ENCODE assay signal across 8 mouse cellular contexts in the genomic region with DNA sequence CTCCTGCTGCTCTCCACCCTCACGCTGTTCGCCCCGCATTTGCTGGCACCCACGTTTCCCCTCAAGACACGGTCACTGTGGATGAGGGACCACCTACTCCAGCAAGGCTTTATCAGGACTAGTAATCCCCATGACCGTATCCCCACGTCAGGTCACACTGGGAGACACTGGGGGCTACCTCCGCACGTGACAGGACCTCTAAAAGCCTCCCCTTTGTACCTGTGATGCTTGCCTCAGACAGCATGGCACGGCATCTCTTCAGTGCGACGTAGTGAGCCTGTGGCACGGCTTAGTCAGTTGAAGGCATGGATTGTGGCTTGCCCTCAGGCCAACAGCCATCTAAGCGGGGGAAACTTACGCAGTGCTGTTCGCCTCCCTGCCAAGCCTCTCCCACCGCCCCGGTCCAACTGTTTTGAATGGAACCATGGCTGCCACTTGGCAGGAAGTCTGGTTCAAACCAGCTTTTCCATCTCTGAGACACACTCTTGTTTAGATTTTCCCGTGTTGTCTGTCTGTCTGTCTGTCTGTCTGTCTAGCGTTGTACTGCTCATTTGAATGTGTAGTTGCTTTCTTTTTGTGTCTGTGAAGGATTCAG.
A peak's percentile ranks its signal among the peaks of the same experiment; 100 is the strongest.
DNase-seq lines count a peak whose midpoint lies in the region; ATAC-seq and TF ChIP-seq lines count a peak whose summit lies in the region.

No protein-coding gene starts in this region.

- peak; percentile 40 to 50 for DNase-seq in cerebellum, postnatal 14 days
- DNase-seq in cerebellum, adult 9-11 months, result no peak
- DNase-seq in liver, adult 2 months (ENCODE audit: extremely low read depth, low read depth, low spot score), result no peak
- DNase-seq in liver, postnatal 0 days, result no peak
- no peak for DNase-seq in cerebellum, adult 11 months
- DNase-seq in adrenal gland, adult 18-20 months (ENCODE audit: low spot score in 2 of 2), result no peak

- H3K9ac ChIP-seq in liver, adult 2 months (ENCODE audit: low read depth, low read length), result no peak overlapping the region
- no peak overlapping the region for H3K9ac ChIP-seq in liver, postnatal 0 days (replicated peaks)
- H3K9ac ChIP-seq in intestine, postnatal 0 days (ENCODE audit: low read depth, low read length), result 0 out of 2 replicates have a peak overlapping the region, but pooled peaks have one; percentile 13

- no peak for TF ChIP-seq CTCF in liver, adult 2 months (IDR thresholded peaks at IDR 0.05; ENCODE audit: low read depth, low read length)
- no peak for TF ChIP-seq CTCF in liver, postnatal 0 days (IDR thresholded peaks at IDR 0.05; ENCODE audit: low read depth)
- TF ChIP-seq CTCF in intestine, postnatal 0 days (IDR thresholded peaks at IDR 0.05; ENCODE audit: low read depth), result no peak
- no peak for TF ChIP-seq CTCF in small intestine, adult 2 months (IDR thresholded peaks at IDR 0.05; ENCODE audit: extremely low read depth, insufficient read length, insufficient replicate concordance, low read depth, low read length)

- 81% methylated on average over 20 of the region's 20 CpGs for WGBS in liver, adult 2 months
- 73% methylated on average over 20 of the region's 20 CpGs for WGBS in liver, postnatal 0 days (ENCODE audit: insufficient replicate concordance)
- 71% methylated on average over 20 of the region's 20 CpGs for WGBS in intestine, postnatal 0 days
- WGBS in small intestine, adult 2 months, result 65% methylated on average over 20 of the region's 20 CpGs

- H3K79me2 ChIP-seq in liver, adult 2 months (ENCODE audit: control insufficient read depth, insufficient read depth, low read length), result no peaks in the 10 kb centered on the region

- H3K27ac ChIP-seq in liver, adult 2 months (replicated peaks; ENCODE audit: insufficient read depth, low read depth, low read length), result no peak overlapping the region
- no peak overlapping the region for H3K27ac ChIP-seq in liver, postnatal 0 days (ENCODE audit: low read depth)
- no peak overlapping the region for H3K27ac ChIP-seq in intestine, postnatal 0 days (ENCODE audit: low read depth, low read length)
- H3K27ac ChIP-seq in small intestine, adult 2 months (ENCODE audit: insufficient read depth, low read depth, low read length), result no peak overlapping the region

- ATAC-seq in liver, postnatal 0 days, result no peak
- no peak for ATAC-seq in intestine, postnatal 0 days

- H3K27me3 ChIP-seq in liver, adult 2 months (ENCODE audit: control insufficient read depth, insufficient read depth, low read length), result no peaks in the 10 kb centered on the region
- H3K27me3 ChIP-seq in liver, postnatal 0 days (ENCODE audit: insufficient read depth, low read length), result no peaks in the 10 kb centered on the region
- no peaks in the 10 kb centered on the region for H3K27me3 ChIP-seq in intestine, postnatal 0 days (replicated peaks; ENCODE audit: control insufficient read depth, insufficient read depth, low read length)
- H3K27me3 ChIP-seq in small intestine, adult 2 months (ENCODE audit: control insufficient read depth, insufficient read depth, low read length), result no peaks in the 10 kb centered on the region; the same call in 1 of the 2 replicates

- no peaks in the 10 kb centered on the region for H3K4me1 ChIP-seq in liver, adult 2 months (ENCODE audit: control insufficient read depth, insufficient read depth, low read length)
- no peaks in the 10 kb centered on the region for H3K4me1 ChIP-seq in liver, postnatal 0 days (ENCODE audit: insufficient read depth)
- no peaks in the 10 kb centered on the region for H3K4me1 ChIP-seq in intestine, postnatal 0 days (replicated peaks; ENCODE audit: control insufficient read depth, insufficient read depth, low read length)
- H3K4me1 ChIP-seq in small intestine, adult 2 months (ENCODE audit: control insufficient read depth, insufficient read depth, insufficient read length, low read length), result no peaks in the 10 kb centered on the region

- no peak overlapping the region for H3K4me2 ChIP-seq in liver, postnatal 0 days (ENCODE audit: low read depth, low read length)
- peak overlapping the region; percentile 38 for H3K4me2 ChIP-seq in intestine, postnatal 0 days (replicated peaks; ENCODE audit: low read depth)

- no peak for TF ChIP-seq EP300 in liver, postnatal 0 days (IDR thresholded peaks at IDR 0.05; ENCODE audit: low read depth)

- peak overlapping the region; percentile 32 for H3K4me3 ChIP-seq in liver, adult 2 months (ENCODE audit: insufficient read depth, low read depth, low read length)
- no peak overlapping the region for H3K4me3 ChIP-seq in liver, postnatal 0 days (ENCODE audit: low read depth, low read length)
- H3K4me3 ChIP-seq in intestine, postnatal 0 days (ENCODE audit: low read depth, low read length), result peak overlapping the region; percentile 11; the same call in 1 of the 2 replicates
- peak overlapping the region; percentile 42 for H3K4me3 ChIP-seq in small intestine, adult 2 months (ENCODE audit: low read depth, low read length)

- H3K36me3 ChIP-seq in liver, adult 2 months (ENCODE audit: control insufficient read depth, insufficient read depth, low read length), result no peaks in the 10 kb centered on the region
- no peaks in the 10 kb centered on the region for H3K36me3 ChIP-seq in liver, postnatal 0 days (replicated peaks; ENCODE audit: insufficient read depth, low read length)
- H3K36me3 ChIP-seq in intestine, postnatal 0 days (ENCODE audit: control insufficient read depth, insufficient read depth), result no peaks in the 10 kb centered on the region
- H3K36me3 ChIP-seq in small intestine, adult 2 months (ENCODE audit: control insufficient read depth, insufficient read depth, low read length), result no peaks in the 10 kb centered on the region

- no peak for TF ChIP-seq POLR2A in liver, adult 2 months (IDR thresholded peaks at IDR 0.05; ENCODE audit: extremely low read depth, insufficient read depth, low read length)
- TF ChIP-seq POLR2A in small intestine, adult 2 months (IDR thresholded peaks at IDR 0.05; ENCODE audit: low read depth, low read length), result no peak

- H3K9me3 ChIP-seq in liver, postnatal 0 days (ENCODE audit: low read length), result no peaks in the 10 kb centered on the region
- no peaks in the 10 kb centered on the region for H3K9me3 ChIP-seq in intestine, postnatal 0 days (ENCODE audit: control insufficient read depth)

Comparison
In these comparisons a context has a peak if more than half of its experiments do, and no peak if none do; other contexts are left out.
1. DNase-seq: peak in cerebellum, postnatal 14 days (2 of 2); none in cerebellum, adult 9-11 months (single experiment), liver, adult 2 months (single experiment), liver, postnatal 0 days (single experiment), cerebellum, adult 11 months (single experiment) and adrenal gland, adult 18-20 months (0 of 2).